Mouse (Mus musculus): Measurements from ENCODE around the gene Dstyk. TPM values are rescaled to one million over a fixed set of nuclear protein-coding genes. Genes with fewer than 3 reads are reported as not detected.

The Dstyk gene
- 16.5 and 16.7 TPM in 2 replicates for polyA plus RNA-seq (2012; rRNA removed)

GRCm38 (mm10) chr1:132417319-132418251 lies at the start of gene Dstyk:
TSS of gene Dstyk (plus strand) at chr1:132417555.
- DNase-seq (ENCODE audit: low read depth) = no peak

- DNase-seq (ENCODE audit: low read depth) = no peak
Observed at GRCm38 (mm10) chr1:132367692-132368506, 49.5 kb upstream of the Dstyk start.

GRCm38 (mm10) chr1:132370681-132371173 lies 46.6 kb upstream of the Dstyk start:
- no peak for DNase-seq (ENCODE audit: low read depth)

- no peak for DNase-seq (ENCODE audit: low read depth)
Observed at GRCm38 (mm10) chr1:132371298-132372081, 45.9 kb upstream of the Dstyk start.

GRCm38 (mm10) chr1:132372354-132372753 lies 45.0 kb upstream of the Dstyk start:
- no peak for DNase-seq (ENCODE audit: low read depth)

GRCm38 (mm10) chr1:132372896-132373534 lies 44.3 kb upstream of the Dstyk start:
- DNase-seq (ENCODE audit: low read depth) = no peak

- DNase-seq (ENCODE audit: low read depth) = no peak
Observed at GRCm38 (mm10) chr1:132374140-132374872, 43.0 kb upstream of the Dstyk start.

- DNase-seq (ENCODE audit: low read depth) = no peak
Observed at GRCm38 (mm10) chr1:132374873-132375244, 42.5 kb upstream of the Dstyk start.

GRCm38 (mm10) chr1:132375256-132375655 lies 42.1 kb upstream of the Dstyk start:
- no peak for DNase-seq (ENCODE audit: low read depth)

- no peak for DNase-seq (ENCODE audit: low read depth)
Observed at GRCm38 (mm10) chr1:132376211-132377054, 40.9 kb upstream of the Dstyk start.

GRCm38 (mm10) chr1:132377055-132377365 lies 40.3 kb upstream of the Dstyk start:
- no peak for DNase-seq (ENCODE audit: low read depth)

- DNase-seq (ENCODE audit: low read depth) = no peak
Observed at GRCm38 (mm10) chr1:132377811-132378210, 39.5 kb upstream of the Dstyk start.

GRCm38 (mm10) chr1:132380550-132381100 lies 36.7 kb upstream of the Dstyk start:
- DNase-seq (ENCODE audit: low read depth) = no peak

- DNase-seq (ENCODE audit: low read depth) = no peak
Observed at GRCm38 (mm10) chr1:132381929-132382328, 35.4 kb upstream of the Dstyk start.

GRCm38 (mm10) chr1:132384001-132384554 lies 33.3 kb upstream of the Dstyk start:
- DNase-seq (ENCODE audit: low read depth) = no peak

- no peak for DNase-seq (ENCODE audit: low read depth)
Observed at GRCm38 (mm10) chr1:132385266-132385665, 32.1 kb upstream of the Dstyk start.

- no peak for DNase-seq (ENCODE audit: low read depth)
Observed at GRCm38 (mm10) chr1:132385711-132386110, 31.6 kb upstream of the Dstyk start.

GRCm38 (mm10) chr1:132386266-132386665 lies 31.1 kb upstream of the Dstyk start:
- DNase-seq (ENCODE audit: low read depth) = no peak

- DNase-seq (ENCODE audit: low read depth) = no peak
Observed at GRCm38 (mm10) chr1:132387943-132388342, 29.4 kb upstream of the Dstyk start.
